Mouse (Mus musculus): ENCODE results near the gene Mrpl48.

DNA sequence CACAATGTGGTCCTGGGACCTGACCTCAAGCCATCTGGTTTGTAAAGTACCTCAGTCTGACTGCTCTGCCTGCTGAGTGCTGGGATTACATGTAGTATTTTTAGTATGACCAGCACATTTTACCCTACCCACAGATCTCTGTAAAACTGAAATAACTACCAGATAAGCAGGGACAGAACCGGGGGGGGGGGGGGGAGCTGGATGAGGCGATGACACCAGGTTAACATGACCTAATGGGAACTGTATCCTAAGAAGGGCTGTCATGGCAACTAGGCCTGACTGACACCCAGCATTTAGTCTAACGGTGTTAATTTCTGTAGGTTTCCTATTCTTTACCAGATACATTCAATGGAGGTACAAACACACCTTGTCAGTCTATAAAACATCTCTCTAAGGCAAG, 58.3 kb downstream of the Mrpl48 start:
- TF ChIP-seq CTCF (IDR thresholded peaks at IDR 0.05; ENCODE audit: extremely low read depth, insufficient read length, insufficient replicate concordance, low read depth, low read length) (no peak), POLR2A (IDR thresholded peaks at IDR 0.05; ENCODE audit: low read depth, low read length) (no peak)
